ENCODE assay signal across 10 mouse cellular contexts in genomic region chr7:63912924-63913723, GRCm38 (mm10). TPM values are rescaled to one million over a fixed set of nuclear protein-coding genes. Genes with fewer than 3 reads are reported as not detected.
DNase-seq lines count a peak whose midpoint lies in the region; ATAC-seq and TF ChIP-seq lines count a peak whose summit lies in the region.
"Had no signal": no experiment of that assay in that cellular context is flagged by ENCODE, and none has a peak within 500 bp of the region (broad histone marks: within the 10 kb centered on the region; RNA-seq: fewer than 3 reads in every experiment).

No protein-coding gene starts in this region.

- no peak for ATAC-seq in heart, embryonic 15.5 days (replicated peaks; ENCODE audit: insufficient number of reproducible peaks, insufficient read depth, low FRiP score, low read depth)
- ATAC-seq in hindbrain, embryonic 13.5 days (ENCODE audit: low FRiP score) = 0 out of 2 replicates have a peak, but pooled peaks have one; percentile 7
- ATAC-seq in stomach, postnatal 0 days (ENCODE audit: low FRiP score, low TSS enrichment) = no peak

- no peak for TF ChIP-seq EP300 in stomach, postnatal 0 days (optimal IDR thresholded peaks at IDR 0.05)

- 60% methylated on average over 12 of the region's 12 CpGs for WGBS in heart, embryonic 15.5 days
- WGBS in hindbrain, embryonic 13.5 days = 20% methylated on average over 12 of the region's 12 CpGs
- WGBS in stomach, postnatal 0 days = 53% methylated on average over 12 of the region's 12 CpGs

- peak; percentile 33; the same call in 1 of the 2 replicates for TF ChIP-seq CTCF in stomach, postnatal 0 days (IDR thresholded peaks at IDR 0.05; ENCODE audit: low read depth)

- no peak overlapping the region for H3K4me2 ChIP-seq in heart, embryonic 15.5 days
- H3K4me2 ChIP-seq in hindbrain, embryonic 13.5 days = no peak overlapping the region
- no peak overlapping the region for H3K4me2 ChIP-seq in stomach, postnatal 0 days (replicated peaks; ENCODE audit: low read depth)
- H3K4me2 ChIP-seq: liver, embryonic 13.5 days had no signal

- H3K9me3 ChIP-seq in heart, embryonic 15.5 days (replicated peaks) = no peaks in the 10 kb centered on the region
- H3K9me3 ChIP-seq in hindbrain, embryonic 13.5 days = no peaks in the 10 kb centered on the region
- H3K9me3 ChIP-seq in stomach, postnatal 0 days (ENCODE audit: control insufficient read depth, low read length) = no peaks in the 10 kb centered on the region
- H3K9me3 ChIP-seq: liver, embryonic 13.5 days had no signal

- no peak for DNase-seq in heart, postnatal 14 days
- DNase-seq in retina, postnatal 1 day = peak; percentile 47
- DNase-seq in retina, embryonic 14.5 days (ENCODE audit: low spot score) = no peak
- DNase-seq in stomach, postnatal 0 days (ENCODE audit: low spot score) = no peak
- DNase-seq in MN1 (ENCODE audit: low spot score) = no peak
- DNase-seq in kidney, adult 18-20 months = no peak
- DNase-seq: cerebellum, adult 8-10 months; liver, embryonic 13.5 days had no signal

- H3K4me1 ChIP-seq in heart, embryonic 15.5 days (replicated peaks) = peaks cover 78% of the 10 kb centered on the region
- H3K4me1 ChIP-seq in hindbrain, embryonic 13.5 days (replicated peaks) = peaks cover 77% of the 10 kb centered on the region
- H3K4me1 ChIP-seq in stomach, postnatal 0 days (replicated peaks; ENCODE audit: control insufficient read depth, insufficient read depth) = peaks cover 21% of the 10 kb centered on the region

- H3K27me3 ChIP-seq in heart, embryonic 15.5 days = no peaks in the 10 kb centered on the region
- H3K27me3 ChIP-seq in hindbrain, embryonic 13.5 days = no peaks in the 10 kb centered on the region
- no peaks in the 10 kb centered on the region for H3K27me3 ChIP-seq in stomach, postnatal 0 days (ENCODE audit: control insufficient read depth, insufficient read depth, low read length)
- H3K27me3 ChIP-seq: liver, embryonic 13.5 days had no signal

- no peak overlapping the region for H3K9ac ChIP-seq in heart, embryonic 15.5 days
- no peak overlapping the region for H3K9ac ChIP-seq in hindbrain, embryonic 13.5 days
- no peak overlapping the region for H3K9ac ChIP-seq in stomach, postnatal 0 days (ENCODE audit: low read length)
- H3K9ac ChIP-seq: liver, embryonic 13.5 days had no signal

- H3K36me3 ChIP-seq in heart, embryonic 15.5 days = no peaks in the 10 kb centered on the region
- H3K36me3 ChIP-seq in hindbrain, embryonic 13.5 days = no peaks in the 10 kb centered on the region
- no peaks in the 10 kb centered on the region for H3K36me3 ChIP-seq in stomach, postnatal 0 days (ENCODE audit: control insufficient read depth, insufficient read depth, low read length)
- H3K36me3 ChIP-seq: liver, embryonic 13.5 days had no signal

- no peak overlapping the region for H3K4me3 ChIP-seq in heart, embryonic 15.5 days
- no peak overlapping the region for H3K4me3 ChIP-seq in hindbrain, embryonic 13.5 days
- no peak overlapping the region for H3K4me3 ChIP-seq in stomach, postnatal 0 days (ENCODE audit: low read depth, low read length)
- H3K4me3 ChIP-seq: liver, embryonic 13.5 days had no signal

- H3K27ac ChIP-seq in heart, embryonic 15.5 days = peak overlapping the region; percentile 75; the same call in 1 of the 2 replicates
- peak overlapping the region; percentile 55; the same call in 1 of the 2 replicates for H3K27ac ChIP-seq in hindbrain, embryonic 13.5 days
- H3K27ac ChIP-seq in stomach, postnatal 0 days (replicated peaks) = peak overlapping the region; percentile 89

- intact Hi-C loops in heart, postnatal 14 days (cut with DNase I) = loop anchor here (1.0 kb wide), 1 partner anchor 23 kb away; no protein-coding TSS in a partner anchor

RNA-seq across cellular contexts. Expression of gene E030018B13Rik, which starts 3.5 kb away (rescaled TPM):
- polyA plus RNA-seq in heart, embryonic 15.5 days (2015; fragmentation: Nextera tagmentation; extraction: Ambion mirVana) = 0.14 and 0.20 TPM in 2 replicates
- not detected for total RNA-seq in heart, postnatal 14 days (2021)
- polyA plus RNA-seq in hindbrain, embryonic 13.5 days (2015; fragmentation: Nextera tagmentation; extraction: Ambion mirVana) = 0.19 TPM in 1 of 2 replicates, not detected in the other
- polyA plus RNA-seq in stomach, postnatal 0 days (2015; fragmentation: Nextera tagmentation; extraction: Ambion mirVana) = not detected in 2 replicates
- polyA plus RNA-seq: liver, embryonic 13.5 days had no signal

RNA-seq across cellular contexts. Expression of gene Klf13, which starts 25.6 kb away (rescaled TPM):
- polyA plus RNA-seq in heart, embryonic 15.5 days (2015; fragmentation: Nextera tagmentation; extraction: Ambion mirVana) = 23.4 and 25.6 TPM in 2 replicates
- total RNA-seq in heart, postnatal 14 days (2021) = 10 to 100 TPM; 93.5 to 97.3 TPM
- 25.7 and 26.9 TPM in 2 replicates for polyA plus RNA-seq in hindbrain, embryonic 13.5 days (2015; fragmentation: Nextera tagmentation; extraction: Ambion mirVana)
- polyA plus RNA-seq in stomach, postnatal 0 days (2015; fragmentation: Nextera tagmentation; extraction: Ambion mirVana) = 25.0 and 26.9 TPM in 2 replicates
